Mouse (Mus musculus) frontal cortex, adult 2 months (tissue): ENCODE results near the gene Dnttip1. TPM values are rescaled to one million over a fixed set of nuclear protein-coding genes. Genes with fewer than 3 reads are reported as not detected.

Experiments
- DNase-seq, 2 experiments: peaks; one replicate each; pipeline ENCODE4 v3.0.0; 2022; ENCODE audit warnings: low spot score in 1 of 2; ENCODE audit errors: extremely low spot score in 1 of 2
- polyA plus RNA-seq: library from polyadenylated mRNA; depleted of rRNA; stranded (reverse); fragments of >200 nt; gene quantifications from 2 replicates; pipeline ENCODE4 v1.2.3, GENCODE M21; 2012

Dnttip1 gene
- polyA plus RNA-seq, 1 experiment: 46.4 TPM

DNA sequence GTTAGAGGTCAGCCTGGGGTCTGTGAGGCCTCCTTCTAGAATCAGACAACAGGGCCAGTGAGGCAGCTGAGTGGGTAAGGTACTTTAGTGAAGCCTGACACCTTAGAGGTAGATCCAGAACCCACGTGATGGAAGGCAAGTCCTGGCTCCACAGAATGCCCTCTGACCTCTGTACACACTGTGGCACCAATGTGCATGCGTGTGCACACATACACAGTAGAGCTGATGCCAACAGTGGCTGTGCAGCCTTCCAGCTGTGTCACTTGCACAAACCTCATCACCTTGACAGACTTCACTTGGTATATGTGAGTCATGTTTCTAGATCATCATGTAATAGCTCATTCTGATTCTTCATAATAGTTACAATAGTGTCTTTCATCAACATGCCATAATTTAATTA is 6.7 kb downstream of the Dnttip1 start:
- DNase-seq: no peak

GRCm38 (mm10) chr2:164754105-164754504 is 8.3 kb downstream of the Dnttip1 start:
- DNase-seq: no peak

DNA sequence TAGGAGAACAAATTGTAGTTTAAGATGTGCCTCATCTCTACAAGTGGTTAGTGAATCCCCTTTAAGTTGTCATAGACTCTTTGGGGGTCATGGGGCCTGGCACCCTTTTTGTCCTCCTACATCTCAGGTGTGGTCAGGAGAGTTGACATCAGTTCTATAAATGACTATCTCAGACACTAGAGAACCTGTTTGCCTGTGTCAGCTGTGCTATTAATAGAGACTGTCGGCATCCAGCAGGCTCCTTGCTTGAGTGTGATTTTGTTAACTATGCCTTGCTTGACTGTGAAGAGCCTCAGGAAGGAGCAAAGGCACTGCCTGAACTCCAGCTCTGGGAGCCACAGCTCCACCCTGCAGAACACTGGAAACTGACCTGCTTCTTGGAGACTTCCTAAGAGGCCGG is 9.0 kb downstream of the Dnttip1 start:
- no peak for DNase-seq

DNA sequence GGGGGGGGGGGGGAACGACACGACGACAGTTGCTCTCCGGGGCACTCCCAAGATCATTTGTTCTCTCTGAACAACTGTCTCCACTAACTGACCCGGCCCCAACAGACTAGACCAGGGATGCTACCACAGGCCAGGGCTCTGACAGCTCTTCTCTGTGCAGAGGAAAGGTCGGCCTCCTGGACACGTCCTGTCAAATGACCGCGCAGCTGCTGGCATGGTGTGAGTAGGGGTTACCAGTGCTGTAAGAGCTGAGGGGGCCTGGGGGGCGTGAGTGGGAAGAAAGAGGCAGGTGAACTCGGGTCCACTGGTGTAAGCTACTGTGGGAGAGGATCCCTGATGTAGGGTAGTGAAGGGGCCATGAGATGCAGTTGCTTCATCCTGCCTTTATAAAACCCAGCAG is 12.1 kb downstream of the Dnttip1 start:
- no peak for DNase-seq

GRCm38 (mm10) chr2:164758692-164759091 is 12.9 kb downstream of the Dnttip1 start:
- DNase-seq: no peak

GRCm38 (mm10) chr2:164760059-164760833 is 14.5 kb downstream of the Dnttip1 start:
- no peak for DNase-seq

DNA sequence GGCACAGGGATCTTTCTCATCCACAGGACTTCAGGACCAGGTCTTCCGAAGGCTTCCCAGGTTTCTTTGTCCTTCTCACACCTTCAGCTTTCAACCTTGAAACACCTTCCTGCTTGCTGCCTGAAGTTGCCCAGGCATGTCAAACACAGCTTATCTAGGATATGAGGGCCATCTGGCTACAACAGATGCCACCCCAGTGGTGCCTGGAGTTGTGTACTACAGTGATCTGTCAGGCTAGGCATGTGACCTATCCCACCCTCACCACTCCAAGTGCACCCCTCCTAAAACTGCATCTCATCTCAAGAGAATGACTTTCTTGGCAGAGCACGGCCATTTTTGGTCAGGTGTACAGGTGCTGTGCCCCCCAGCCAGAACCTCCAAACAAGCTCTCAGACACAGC is 15.7 kb downstream of the Dnttip1 start:
- no peak for DNase-seq

DNA sequence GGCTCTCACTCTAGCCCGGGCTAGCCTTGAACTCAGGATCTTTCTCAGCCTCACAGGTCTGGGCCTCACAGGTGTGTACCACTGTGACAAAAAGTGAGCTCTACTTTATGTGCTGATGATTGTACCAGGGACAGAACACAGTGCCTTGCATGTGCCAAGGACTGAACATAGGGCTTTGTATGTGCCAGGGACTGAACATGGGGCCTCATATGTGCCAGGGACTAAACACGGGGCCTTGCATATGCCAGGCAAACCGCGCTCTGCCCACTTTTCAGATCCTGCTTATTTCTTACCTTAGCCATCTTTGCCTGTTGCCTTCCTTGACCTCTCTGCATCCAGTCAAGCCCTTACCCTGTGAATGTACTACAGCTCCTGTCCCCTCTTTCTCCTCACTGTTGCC is 16.2 kb downstream of the Dnttip1 start:
- no peak for DNase-seq

- DNase-seq: no peak
Observed at GRCm38 (mm10) chr2:164762593-164762992, 16.8 kb downstream of the Dnttip1 start.

- peak; percentile 59 to 60 for DNase-seq
Observed at GRCm38 (mm10) chr2:164765841-164766240, 20.1 kb downstream of the Dnttip1 start.

- no peak for DNase-seq
Observed at GRCm38 (mm10) chr2:164767812-164768540, 22.2 kb downstream of the Dnttip1 start.

GRCm38 (mm10) chr2:164769258-164770037 is 23.7 kb downstream of the Dnttip1 start, which contains the start of gene Ube2c:
TSS of gene Ube2c (plus strand) at chr2:164769898.
- peak; percentile 96 to 99 for DNase-seq

GRCm38 (mm10) chr2:164770279-164770678 is 24.5 kb downstream of the Dnttip1 start:
- DNase-seq: no peak

DNA sequence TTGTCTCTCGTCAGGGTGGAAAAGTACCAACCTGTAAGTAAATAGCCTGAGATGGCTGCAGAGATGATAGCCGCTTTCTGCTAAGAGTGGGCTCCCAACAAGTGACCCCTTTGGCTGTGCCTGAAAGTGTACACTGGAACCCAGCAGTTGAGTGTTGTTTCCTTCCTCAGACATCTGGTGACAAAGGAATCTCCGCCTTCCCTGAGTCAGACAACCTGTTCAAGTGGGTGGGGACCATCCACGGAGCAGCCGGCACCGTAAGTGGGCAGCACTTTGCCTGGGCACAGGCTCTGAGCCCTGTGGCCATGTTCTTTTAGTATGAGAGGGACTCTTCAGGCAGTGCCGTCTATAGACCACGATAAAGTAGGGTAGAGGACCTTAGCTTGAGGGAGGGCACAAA is 25.3 kb downstream of the Dnttip1 start:
- no peak for DNase-seq

DNA sequence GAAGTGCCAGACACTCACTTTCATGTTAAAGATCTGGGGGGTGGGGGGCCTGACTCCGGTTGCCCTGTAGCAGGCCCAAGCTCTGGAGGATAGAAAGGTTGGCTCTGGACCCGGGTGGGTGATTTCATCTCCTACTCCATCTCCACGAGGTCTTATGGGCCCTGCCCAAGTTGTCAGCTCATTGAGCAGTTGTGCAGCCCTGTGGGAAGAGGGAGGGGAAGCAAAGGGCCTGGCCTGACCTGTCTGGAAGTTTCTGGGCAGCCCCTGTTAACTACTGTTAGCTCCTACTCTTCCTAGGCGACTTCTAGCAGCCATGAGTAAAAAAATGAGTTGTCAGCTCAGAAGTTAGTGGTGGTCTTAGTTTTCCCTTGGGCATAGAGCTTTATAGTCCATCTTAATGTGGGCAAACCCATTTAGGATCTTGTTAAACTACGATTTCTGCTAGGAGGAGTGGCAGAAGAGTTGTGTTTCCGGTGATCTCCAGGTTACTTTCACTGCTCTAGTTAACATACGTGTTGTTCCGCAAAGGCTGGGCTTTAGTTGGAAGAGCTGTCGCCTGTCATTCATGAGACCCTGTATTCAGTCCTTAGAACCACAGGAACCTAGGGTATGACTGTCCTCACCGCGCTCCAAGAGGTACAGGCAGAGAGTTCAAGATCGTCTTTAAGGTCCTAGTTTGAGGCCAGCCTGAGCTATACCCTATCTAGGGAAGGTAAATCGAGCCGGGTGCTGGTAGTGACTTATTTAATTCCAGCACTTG is 27.6 kb downstream of the Dnttip1 start:
- DNase-seq: no peak

DNA sequence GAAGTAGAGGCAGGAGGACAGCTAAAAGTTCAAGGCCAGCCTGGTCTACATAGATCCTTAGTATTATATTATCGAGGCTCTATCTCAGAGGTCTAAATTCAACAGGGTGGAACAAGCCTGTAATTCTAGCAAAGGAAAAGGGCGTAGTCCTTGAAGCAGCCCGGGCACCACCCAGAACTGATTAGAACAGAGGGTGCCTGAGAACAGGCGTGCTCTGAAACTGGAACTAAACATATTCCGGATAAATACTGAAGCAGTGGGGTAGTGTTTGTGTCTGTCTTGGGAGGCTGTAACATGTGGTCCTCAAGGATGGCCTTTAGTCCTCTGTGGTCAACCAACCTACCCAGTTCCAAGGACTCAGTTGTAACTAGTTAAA is 28.2 kb downstream of the Dnttip1 start:
- DNase-seq: no peak

- no peak for DNase-seq
Observed at GRCm38 (mm10) chr2:164776130-164776529, 30.3 kb downstream of the Dnttip1 start.

DNA sequence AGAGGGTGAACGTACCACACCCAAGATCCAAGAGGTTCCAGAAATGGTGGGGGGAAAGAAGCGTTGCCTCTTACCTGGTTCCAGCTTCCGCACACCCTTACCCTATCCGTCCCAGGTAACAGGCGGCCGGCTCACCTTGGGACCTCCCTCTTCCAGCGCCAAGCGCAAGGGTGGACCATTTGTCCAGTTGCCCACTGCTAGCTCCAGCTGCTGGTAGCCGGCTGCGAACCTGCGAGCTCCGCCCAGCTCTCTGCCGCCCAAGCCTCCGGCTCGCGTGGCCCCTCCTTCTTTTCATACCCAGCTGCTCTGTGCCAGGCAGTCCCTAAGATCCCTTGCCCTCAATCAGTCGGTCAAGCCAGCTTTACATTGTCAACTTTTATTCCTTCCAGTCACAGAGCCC is 31.0 kb downstream of the Dnttip1 start:
- no peak for DNase-seq

DNA sequence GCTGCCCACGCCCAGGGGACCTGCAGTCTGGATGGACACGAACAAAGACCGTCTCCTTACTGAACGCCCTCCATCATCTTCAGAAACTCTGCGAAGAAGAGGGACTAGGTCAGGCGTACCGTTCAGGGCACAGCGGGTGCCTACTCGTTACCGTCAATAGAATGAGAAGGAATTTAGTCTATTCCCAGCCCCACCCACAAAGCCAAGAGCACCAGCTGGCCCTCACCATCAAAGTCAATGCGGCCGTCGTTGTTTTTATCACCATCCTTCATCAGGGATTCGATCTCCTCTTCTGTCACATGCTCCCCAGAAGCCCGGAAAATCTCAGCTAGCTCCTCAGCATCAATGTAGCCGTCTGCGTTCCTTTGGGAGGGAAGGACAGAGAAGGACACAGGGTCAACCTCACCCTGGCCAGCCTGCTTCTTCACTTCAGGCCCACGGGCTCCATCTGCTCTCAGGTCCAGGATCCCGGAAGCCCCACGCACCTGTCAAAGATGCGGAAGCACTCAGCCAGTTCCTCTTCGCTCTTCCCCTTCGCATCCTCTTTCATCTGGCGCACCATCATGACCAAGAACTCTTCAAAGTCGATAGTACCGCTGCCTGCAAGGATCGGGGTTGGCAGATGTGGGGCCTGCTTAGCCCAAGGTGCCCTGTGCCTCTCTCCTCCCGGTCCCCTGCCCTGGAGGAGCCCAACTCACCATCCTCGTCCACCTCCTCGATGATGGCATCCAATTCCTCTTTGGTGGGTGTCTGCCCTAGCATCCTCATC is 31.6 kb downstream of the Dnttip1 start:
- DNase-seq: no peak

DNA sequence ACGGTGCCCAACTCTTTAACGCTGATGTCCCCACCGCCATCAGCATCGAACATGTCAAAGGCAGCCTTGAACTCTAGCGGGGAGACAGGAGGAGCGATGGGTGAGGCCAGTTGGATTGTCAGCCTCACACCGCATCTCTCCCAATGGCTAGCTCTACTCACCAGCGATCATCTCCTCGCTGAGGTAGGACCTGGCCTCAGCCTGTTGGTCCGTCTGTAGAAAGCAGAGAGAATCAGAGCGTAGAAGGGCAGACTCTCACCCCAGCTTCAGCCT is 32.2 kb downstream of the Dnttip1 start:
- DNase-seq: no peak
